Mouse (Mus musculus): ENCODE results near the gene Polr3h. TPM values are rescaled to one million over a fixed set of nuclear protein-coding genes. Genes with fewer than 3 reads are reported as not detected.
A peak's percentile ranks its signal among the peaks of the same experiment; 100 is the strongest.

Polr3h gene
- polyA plus RNA-seq, 1 experiment from 2014 or later: 103 TPM

DNA sequence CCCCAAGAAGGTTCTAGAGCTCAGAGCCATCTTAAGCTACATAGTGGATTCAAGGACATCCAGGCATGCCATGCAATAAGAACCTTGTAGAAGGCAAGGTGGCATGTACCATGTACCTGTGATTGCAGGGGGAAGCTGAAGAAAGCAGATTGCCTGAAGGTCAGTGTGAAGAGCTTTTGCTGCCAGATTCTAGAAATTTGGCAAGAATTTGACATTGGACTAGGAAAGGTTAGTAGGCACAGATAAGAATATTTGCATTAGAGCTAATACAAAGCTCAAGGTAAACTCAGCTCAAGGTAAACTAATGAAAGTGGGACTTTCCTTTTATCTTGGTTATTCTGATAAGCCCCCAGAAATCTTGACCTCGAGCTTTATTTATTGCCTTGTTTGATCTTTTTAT, 38.2 kb upstream of the Polr3h start:
- no peak overlapping the region for H3K4me3 ChIP-seq (replicated peaks; ENCODE audit: low read length)
- no peak overlapping the region for H3K4me2 ChIP-seq (ENCODE audit: low read length)
- no peak overlapping the region for H3K27ac ChIP-seq (ENCODE audit: low read length)
- no peaks in the 10 kb centered on the region for H3K27me3 ChIP-seq (replicated peaks; ENCODE audit: control insufficient read depth, insufficient read depth, low read length)
- no peaks in the 10 kb centered on the region for H3K9me3 ChIP-seq (ENCODE audit: control insufficient read depth, low read length)
- peaks cover 7% of the 10 kb centered on the region for H3K4me1 ChIP-seq (replicated peaks; ENCODE audit: control insufficient read depth, insufficient read depth, low read length)
- H3K36me3 ChIP-seq (ENCODE audit: control insufficient read depth, insufficient read depth): no peaks in the 10 kb centered on the region
- H3K9ac ChIP-seq (replicated peaks; ENCODE audit: low read depth, low read length): no peak overlapping the region
- ATAC-seq: no peak
- 83% methylated on average over 1 of the region's 1 CpGs for WGBS

- H3K27ac ChIP-seq (ENCODE audit: low read length): 0 out of 2 replicates have a peak overlapping the region, but pooled peaks have one; percentile 3
- H3K9ac ChIP-seq (replicated peaks; ENCODE audit: low read depth, low read length): peak overlapping the region; percentile 12; the same call in 1 of the 2 replicates
- H3K4me3 ChIP-seq (replicated peaks; ENCODE audit: low read length): peak overlapping the region; percentile 60
- H3K36me3 ChIP-seq (ENCODE audit: control insufficient read depth, insufficient read depth): no peaks in the 10 kb centered on the region
- WGBS: under 1% methylated on average over 8 of the region's 8 CpGs
- H3K4me1 ChIP-seq (replicated peaks; ENCODE audit: control insufficient read depth, insufficient read depth, low read length): peaks cover 12% of the 10 kb centered on the region
- ATAC-seq: no peak
- H3K27me3 ChIP-seq (replicated peaks; ENCODE audit: control insufficient read depth, insufficient read depth, low read length): no peaks in the 10 kb centered on the region
- no peaks in the 10 kb centered on the region for H3K9me3 ChIP-seq (ENCODE audit: control insufficient read depth, low read length)
- H3K4me2 ChIP-seq (ENCODE audit: low read length): peak overlapping the region; percentile 90
Observed at GRCm38 (mm10) chr15:81961078-81961451, 35.0 kb upstream of the Polr3h start.

- H3K36me3 ChIP-seq (ENCODE audit: control insufficient read depth, insufficient read depth): no peaks in the 10 kb centered on the region; the same call in 1 of the 2 replicates
- ATAC-seq: peak; percentile 97
- under 1% methylated on average over 74 of the region's 77 CpGs for WGBS
Observed at GRCm38 (mm10) chr15:81960171-81961077, 34.4 kb upstream of the Polr3h start, which contains the start of gene Pmm1. TSS of gene Pmm1 (minus strand) at chr15:81960930.

GRCm38 (mm10) chr15:81958906-81959305, 32.9 kb upstream of the Polr3h start:
- Histone ChIP-seq H3K27ac (ENCODE audit: low read length) (no peak overlapping the region), H3K9ac (replicated peaks; ENCODE audit: low read depth, low read length) (no peak overlapping the region), H3K27me3 (replicated peaks; ENCODE audit: control insufficient read depth, insufficient read depth, low read length) (no peaks in the 10 kb centered on the region), H3K4me2 (ENCODE audit: low read length) (no peak overlapping the region), H3K4me1 (replicated peaks; ENCODE audit: control insufficient read depth, insufficient read depth, low read length) (peaks cover 12% of the 10 kb centered on the region), H3K9me3 (ENCODE audit: control insufficient read depth, low read length) (no peaks in the 10 kb centered on the region), H3K4me3 (replicated peaks; ENCODE audit: low read length) (no peak overlapping the region), H3K36me3 (ENCODE audit: control insufficient read depth, insufficient read depth) (peaks cover 3% of the 10 kb centered on the region; the same call in 1 of the 2 replicates)
- 87% methylated on average over 3 of the region's 3 CpGs for WGBS
- ATAC-seq: no peak

More at GRCm38 (mm10) chr15:81960171-81961077, 34.4 kb upstream of the Polr3h start, which contains the start of gene Pmm1:
- H3K27me3 ChIP-seq (replicated peaks; ENCODE audit: control insufficient read depth, insufficient read depth, low read length): no peaks in the 10 kb centered on the region
- peak within 1 kb of the TSS; percentile 89 for H3K27ac ChIP-seq (ENCODE audit: low read length)
- peak within 1 kb of the TSS; percentile 73 for H3K9ac ChIP-seq (replicated peaks; ENCODE audit: low read depth, low read length)
- peaks cover 12% of the 10 kb centered on the region for H3K4me1 ChIP-seq (replicated peaks; ENCODE audit: control insufficient read depth, insufficient read depth, low read length)
- peak within 1 kb of the TSS; percentile 60 for H3K4me3 ChIP-seq (replicated peaks; ENCODE audit: low read length)
- no peaks in the 10 kb centered on the region for H3K9me3 ChIP-seq (ENCODE audit: control insufficient read depth, low read length)
- H3K4me2 ChIP-seq (ENCODE audit: low read length): peak within 1 kb of the TSS; percentile 90

DNA sequence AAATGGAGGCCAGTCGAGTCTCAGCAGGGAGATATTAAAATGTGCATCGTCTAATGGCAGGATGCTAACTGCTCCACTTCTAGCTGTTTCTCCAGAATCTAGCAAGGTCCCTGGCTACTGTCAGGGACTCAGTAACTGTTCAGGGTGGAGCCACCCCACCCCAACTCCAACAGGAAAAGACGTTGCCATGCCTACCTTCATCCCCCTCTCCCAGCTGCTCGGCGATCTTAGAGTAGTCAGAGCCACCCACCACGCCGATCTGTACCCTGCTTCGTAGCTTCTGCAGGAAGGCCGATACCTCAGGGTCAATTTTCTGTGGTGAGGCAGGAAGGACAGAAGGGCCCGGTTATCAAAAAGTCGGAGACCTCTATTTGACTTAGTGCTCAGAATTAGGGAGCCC, 31.6 kb upstream of the Polr3h start:
- ATAC-seq: no peak
- no peak overlapping the region for H3K4me2 ChIP-seq (ENCODE audit: low read length)
- H3K27ac ChIP-seq (ENCODE audit: low read length): no peak overlapping the region
- H3K4me3 ChIP-seq (replicated peaks; ENCODE audit: low read length): no peak overlapping the region
- H3K9ac ChIP-seq (replicated peaks; ENCODE audit: low read depth, low read length): no peak overlapping the region
- no peaks in the 10 kb centered on the region for H3K27me3 ChIP-seq (replicated peaks; ENCODE audit: control insufficient read depth, insufficient read depth, low read length)
- no peaks in the 10 kb centered on the region for H3K9me3 ChIP-seq (ENCODE audit: control insufficient read depth, low read length)
- H3K4me1 ChIP-seq (replicated peaks; ENCODE audit: control insufficient read depth, insufficient read depth, low read length): peaks cover 12% of the 10 kb centered on the region
- H3K36me3 ChIP-seq (ENCODE audit: control insufficient read depth, insufficient read depth): peaks cover 3% of the 10 kb centered on the region; the same call in 1 of the 2 replicates
- WGBS: 87% methylated on average over 11 of the region's 11 CpGs

DNA sequence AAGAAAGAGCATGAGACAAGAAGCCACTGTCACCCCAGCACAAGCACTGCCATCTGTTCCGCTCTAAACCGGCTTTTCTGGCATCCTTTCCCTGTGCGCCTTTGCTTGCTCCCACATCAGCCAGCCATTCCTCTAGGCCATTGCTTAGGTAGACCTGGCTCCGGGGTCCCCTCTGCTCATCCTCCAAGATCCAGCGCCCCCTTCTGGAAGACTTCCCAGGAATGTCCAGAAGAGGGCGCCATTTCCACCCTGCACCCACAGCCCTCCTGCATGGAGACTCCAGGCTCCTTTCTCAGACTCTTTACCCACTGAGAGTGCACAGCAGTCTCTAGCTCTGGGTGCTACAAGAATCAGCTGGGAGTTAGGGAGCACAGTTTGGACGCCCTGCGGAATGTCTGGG, 30.4 kb upstream of the Polr3h start:
- H3K9ac ChIP-seq (replicated peaks; ENCODE audit: low read depth, low read length): no peak overlapping the region
- H3K27ac ChIP-seq (ENCODE audit: low read length): no peak overlapping the region
- no peak overlapping the region for H3K4me3 ChIP-seq (replicated peaks; ENCODE audit: low read length)
- no peak for ATAC-seq
- H3K4me2 ChIP-seq (ENCODE audit: low read length): no peak overlapping the region
- WGBS: 51% methylated on average over 8 of the region's 8 CpGs
- peaks cover 12% of the 10 kb centered on the region for H3K4me1 ChIP-seq (replicated peaks; ENCODE audit: control insufficient read depth, insufficient read depth, low read length)
- no peaks in the 10 kb centered on the region for H3K27me3 ChIP-seq (replicated peaks; ENCODE audit: control insufficient read depth, insufficient read depth, low read length)
- H3K9me3 ChIP-seq (ENCODE audit: control insufficient read depth, low read length): no peaks in the 10 kb centered on the region
- peaks cover 5% of the 10 kb centered on the region; the same call in 1 of the 2 replicates for H3K36me3 ChIP-seq (ENCODE audit: control insufficient read depth, insufficient read depth)

- WGBS: 95% methylated on average over 15 of the region's 15 CpGs
- no peak overlapping the region for H3K4me2 ChIP-seq (ENCODE audit: low read length)
- no peak overlapping the region for H3K4me3 ChIP-seq (replicated peaks; ENCODE audit: low read length)
- no peak overlapping the region for H3K9ac ChIP-seq (replicated peaks; ENCODE audit: low read depth, low read length)
- no peaks in the 10 kb centered on the region for H3K9me3 ChIP-seq (ENCODE audit: control insufficient read depth, low read length)
- peaks cover 13% of the 10 kb centered on the region; the same call in 1 of the 2 replicates for H3K36me3 ChIP-seq (ENCODE audit: control insufficient read depth, insufficient read depth)
- no peaks in the 10 kb centered on the region for H3K27me3 ChIP-seq (replicated peaks; ENCODE audit: control insufficient read depth, insufficient read depth, low read length)
- ATAC-seq: no peak
- H3K4me1 ChIP-seq (replicated peaks; ENCODE audit: control insufficient read depth, insufficient read depth, low read length): peaks cover 12% of the 10 kb centered on the region
- H3K27ac ChIP-seq (ENCODE audit: low read length): no peak overlapping the region
Observed at GRCm38 (mm10) chr15:81955414-81955813, 29.4 kb upstream of the Polr3h start.

DNA sequence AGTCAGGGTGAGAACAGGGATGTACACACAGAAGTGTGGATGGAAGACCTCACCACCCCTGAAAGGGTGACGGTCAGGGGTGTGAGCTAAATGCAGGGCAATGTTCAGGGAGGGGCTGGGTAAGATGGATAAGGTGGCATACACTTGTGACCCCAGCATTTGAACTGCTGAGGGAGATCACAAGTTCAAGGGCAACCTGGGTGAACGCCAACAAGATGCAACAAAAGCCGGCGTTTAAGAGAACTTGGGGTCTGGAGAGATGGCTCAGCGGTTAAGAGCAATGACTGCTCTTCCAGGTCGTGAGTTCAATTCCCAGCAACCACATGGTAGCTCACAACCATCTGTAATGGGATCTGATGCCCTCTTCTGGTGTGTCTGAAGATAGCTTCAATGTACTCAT, 28.7 kb upstream of the Polr3h start:
- peaks cover 16% of the 10 kb centered on the region; the same call in 1 of the 2 replicates for H3K36me3 ChIP-seq (ENCODE audit: control insufficient read depth, insufficient read depth)
- peaks cover 9% of the 10 kb centered on the region for H3K4me1 ChIP-seq (replicated peaks; ENCODE audit: control insufficient read depth, insufficient read depth, low read length)
- no peak overlapping the region for H3K27ac ChIP-seq (ENCODE audit: low read length)
- no peak for ATAC-seq
- 93% methylated on average over 6 of the region's 6 CpGs for WGBS
- no peaks in the 10 kb centered on the region for H3K9me3 ChIP-seq (ENCODE audit: control insufficient read depth, low read length)
- H3K27me3 ChIP-seq (replicated peaks; ENCODE audit: control insufficient read depth, insufficient read depth, low read length): no peaks in the 10 kb centered on the region
- no peak overlapping the region for H3K9ac ChIP-seq (replicated peaks; ENCODE audit: low read depth, low read length)
- H3K4me2 ChIP-seq (ENCODE audit: low read length): no peak overlapping the region
- no peak overlapping the region for H3K4me3 ChIP-seq (replicated peaks; ENCODE audit: low read length)

- no peak overlapping the region for H3K27ac ChIP-seq (ENCODE audit: low read length)
- H3K4me1 ChIP-seq (replicated peaks; ENCODE audit: control insufficient read depth, insufficient read depth, low read length): peaks cover 5% of the 10 kb centered on the region; the same call in 1 of the 2 replicates
- no peak overlapping the region for H3K4me2 ChIP-seq (ENCODE audit: low read length)
- no peaks in the 10 kb centered on the region for H3K27me3 ChIP-seq (replicated peaks; ENCODE audit: control insufficient read depth, insufficient read depth, low read length)
- WGBS: 94% methylated on average over 9 of the region's 9 CpGs
- no peak overlapping the region for H3K9ac ChIP-seq (replicated peaks; ENCODE audit: low read depth, low read length)
- no peak overlapping the region for H3K4me3 ChIP-seq (replicated peaks; ENCODE audit: low read length)
- ATAC-seq: no peak
- H3K36me3 ChIP-seq (ENCODE audit: control insufficient read depth, insufficient read depth): peaks cover 18% of the 10 kb centered on the region; the same call in 1 of the 2 replicates
- no peaks in the 10 kb centered on the region for H3K9me3 ChIP-seq (ENCODE audit: control insufficient read depth, low read length)
Observed at GRCm38 (mm10) chr15:81954151-81954583, 28.1 kb upstream of the Polr3h start.
